Mouse (Mus musculus): Measurements from ENCODE around the gene Trpm3. TPM values are rescaled to one million over a fixed set of nuclear protein-coding genes. Genes with fewer than 3 reads are reported as not detected.

Trpm3 gene
- polyA plus RNA-seq, 1 experiment from 2014 or later: 0.37 TPM

GRCm38 (mm10) chr19:23005851-23006250 is 867.0 kb downstream of the Trpm3 start:
- no peak for ATAC-seq (replicated peaks; ENCODE audit: low FRiP score, low TSS enrichment, low read depth)
- 89% methylated on average over 7 of the region's 7 CpGs for WGBS
- H3K9ac ChIP-seq (ENCODE audit: low read length): no peak overlapping the region
- H3K27ac ChIP-seq (ENCODE audit: low read depth): no peak overlapping the region
- no peaks in the 10 kb centered on the region for H3K27me3 ChIP-seq (replicated peaks; ENCODE audit: control insufficient read depth, insufficient read depth, low read length)
- H3K36me3 ChIP-seq (ENCODE audit: control insufficient read depth, insufficient read depth, low read length): no peaks in the 10 kb centered on the region
- no peak overlapping the region for H3K4me2 ChIP-seq (ENCODE audit: low read length)
- DNase-seq (ENCODE audit: low spot score): no peak
- H3K4me1 ChIP-seq (replicated peaks; ENCODE audit: control insufficient read depth, insufficient read depth, low read length): no peaks in the 10 kb centered on the region
- no peak overlapping the region for H3K4me3 ChIP-seq (ENCODE audit: low read depth, low read length)
- H3K9me3 ChIP-seq (ENCODE audit: control insufficient read depth, low read length): no peaks in the 10 kb centered on the region

- Histone ChIP-seq H3K4me1 (replicated peaks; ENCODE audit: control insufficient read depth, insufficient read depth, low read length) (no peaks in the 10 kb centered on the region), H3K4me3 (ENCODE audit: low read depth, low read length) (no peak overlapping the region), H3K4me2 (ENCODE audit: low read length) (no peak overlapping the region), H3K27me3 (replicated peaks; ENCODE audit: control insufficient read depth, insufficient read depth, low read length) (no peaks in the 10 kb centered on the region), H3K9me3 (ENCODE audit: control insufficient read depth, low read length) (no peaks in the 10 kb centered on the region), H3K36me3 (ENCODE audit: control insufficient read depth, insufficient read depth, low read length) (no peaks in the 10 kb centered on the region), H3K9ac (ENCODE audit: low read length) (no peak overlapping the region), H3K27ac (ENCODE audit: low read depth) (no peak overlapping the region)
- no peak for DNase-seq (ENCODE audit: low spot score)
- ATAC-seq (replicated peaks; ENCODE audit: low FRiP score, low TSS enrichment, low read depth): no peak
- 70% methylated on average over 11 of the region's 11 CpGs for WGBS
Measured at GRCm38 (mm10) chr19:23006517-23007273, 867.8 kb downstream of the Trpm3 start.

GRCm38 (mm10) chr19:23013695-23014094 is 874.8 kb downstream of the Trpm3 start:
- no CpG with 5 or more reads among the region's 2 CpGs for WGBS
- Histone ChIP-seq H3K4me1 (replicated peaks; ENCODE audit: control insufficient read depth, insufficient read depth, low read length) (no peaks in the 10 kb centered on the region), H3K9me3 (ENCODE audit: control insufficient read depth, low read length) (no peaks in the 10 kb centered on the region), H3K4me2 (ENCODE audit: low read length) (no peak overlapping the region), H3K9ac (ENCODE audit: low read length) (no peak overlapping the region), H3K4me3 (ENCODE audit: low read depth, low read length) (no peak overlapping the region), H3K27ac (ENCODE audit: low read depth) (no peak overlapping the region), H3K36me3 (ENCODE audit: control insufficient read depth, insufficient read depth, low read length) (no peaks in the 10 kb centered on the region), H3K27me3 (replicated peaks; ENCODE audit: control insufficient read depth, insufficient read depth, low read length) (no peaks in the 10 kb centered on the region)
- no peak for ATAC-seq (replicated peaks; ENCODE audit: low FRiP score, low TSS enrichment, low read depth)
- DNase-seq (ENCODE audit: low spot score): no peak

- no peak overlapping the region for H3K27ac ChIP-seq (ENCODE audit: low read depth)
- WGBS: 58% methylated on average over 3 of the region's 3 CpGs
- H3K9me3 ChIP-seq (ENCODE audit: control insufficient read depth, low read length): no peaks in the 10 kb centered on the region
- ATAC-seq (replicated peaks; ENCODE audit: low FRiP score, low TSS enrichment, low read depth) (no peak), DNase-seq (ENCODE audit: low spot score) (no peak)
- H3K27me3 ChIP-seq (replicated peaks; ENCODE audit: control insufficient read depth, insufficient read depth, low read length): no peaks in the 10 kb centered on the region
- no peak overlapping the region for H3K9ac ChIP-seq (ENCODE audit: low read length)
- H3K4me1 ChIP-seq (replicated peaks; ENCODE audit: control insufficient read depth, insufficient read depth, low read length): no peaks in the 10 kb centered on the region
- no peaks in the 10 kb centered on the region for H3K36me3 ChIP-seq (ENCODE audit: control insufficient read depth, insufficient read depth, low read length)
- no peak overlapping the region for H3K4me2 ChIP-seq (ENCODE audit: low read length)
- H3K4me3 ChIP-seq (ENCODE audit: low read depth, low read length): no peak overlapping the region
Measured at GRCm38 (mm10) chr19:23015516-23015915, 876.7 kb downstream of the Trpm3 start.

GRCm38 (mm10) chr19:23018186-23018727 is 879.4 kb downstream of the Trpm3 start:
- no peak overlapping the region for H3K4me2 ChIP-seq (ENCODE audit: low read length)
- no peak overlapping the region for H3K4me3 ChIP-seq (ENCODE audit: low read depth, low read length)
- no peaks in the 10 kb centered on the region for H3K4me1 ChIP-seq (replicated peaks; ENCODE audit: control insufficient read depth, insufficient read depth, low read length)
- no peak for ATAC-seq (replicated peaks; ENCODE audit: low FRiP score, low TSS enrichment, low read depth)
- H3K27me3 ChIP-seq (replicated peaks; ENCODE audit: control insufficient read depth, insufficient read depth, low read length): no peaks in the 10 kb centered on the region
- H3K9ac ChIP-seq (ENCODE audit: low read length): no peak overlapping the region
- WGBS: 84% methylated on average over 2 of the region's 2 CpGs
- no peaks in the 10 kb centered on the region for H3K36me3 ChIP-seq (ENCODE audit: control insufficient read depth, insufficient read depth, low read length)
- H3K9me3 ChIP-seq (ENCODE audit: control insufficient read depth, low read length): no peaks in the 10 kb centered on the region
- H3K27ac ChIP-seq (ENCODE audit: low read depth): no peak overlapping the region
- DNase-seq (ENCODE audit: low spot score): no peak

- Histone ChIP-seq H3K9me3 (ENCODE audit: control insufficient read depth, low read length) (no peaks in the 10 kb centered on the region), H3K9ac (ENCODE audit: low read length) (no peak overlapping the region), H3K36me3 (ENCODE audit: control insufficient read depth, insufficient read depth, low read length) (no peaks in the 10 kb centered on the region), H3K4me2 (ENCODE audit: low read length) (no peak overlapping the region), H3K27ac (ENCODE audit: low read depth) (no peak overlapping the region), H3K27me3 (replicated peaks; ENCODE audit: control insufficient read depth, insufficient read depth, low read length) (no peaks in the 10 kb centered on the region), H3K4me3 (ENCODE audit: low read depth, low read length) (no peak overlapping the region), H3K4me1 (replicated peaks; ENCODE audit: control insufficient read depth, insufficient read depth, low read length) (no peaks in the 10 kb centered on the region)
- 90% methylated on average over 6 of the region's 6 CpGs for WGBS
- no peak for DNase-seq (ENCODE audit: low spot score)
- no peak for ATAC-seq (replicated peaks; ENCODE audit: low FRiP score, low TSS enrichment, low read depth)
Measured at GRCm38 (mm10) chr19:23022902-23023301, 884.1 kb downstream of the Trpm3 start.

GRCm38 (mm10) chr19:23023316-23023960 is 884.6 kb downstream of the Trpm3 start:
- 88% methylated on average over 7 of the region's 7 CpGs for WGBS
- no peak for ATAC-seq (replicated peaks; ENCODE audit: low FRiP score, low TSS enrichment, low read depth)

GRCm38 (mm10) chr19:23024821-23025220 is 886.0 kb downstream of the Trpm3 start:
- Histone ChIP-seq H3K36me3 (ENCODE audit: control insufficient read depth, insufficient read depth, low read length) (no peaks in the 10 kb centered on the region), H3K4me2 (ENCODE audit: low read length) (no peak overlapping the region), H3K9ac (ENCODE audit: low read length) (no peak overlapping the region), H3K4me1 (replicated peaks; ENCODE audit: control insufficient read depth, insufficient read depth, low read length) (no peaks in the 10 kb centered on the region), H3K27me3 (replicated peaks; ENCODE audit: control insufficient read depth, insufficient read depth, low read length) (no peaks in the 10 kb centered on the region), H3K27ac (ENCODE audit: low read depth) (no peak overlapping the region), H3K4me3 (ENCODE audit: low read depth, low read length) (no peak overlapping the region), H3K9me3 (ENCODE audit: control insufficient read depth, low read length) (no peaks in the 10 kb centered on the region)
- DNase-seq (ENCODE audit: low spot score) (no peak), ATAC-seq (replicated peaks; ENCODE audit: low FRiP score, low TSS enrichment, low read depth) (no peak)
- WGBS: 80% methylated on average over 4 of the region's 4 CpGs

More at GRCm38 (mm10) chr19:23023316-23023960, 884.6 kb downstream of the Trpm3 start:
- Histone ChIP-seq H3K36me3 (ENCODE audit: control insufficient read depth, insufficient read depth, low read length) (no peaks in the 10 kb centered on the region), H3K9me3 (ENCODE audit: control insufficient read depth, low read length) (no peaks in the 10 kb centered on the region), H3K4me3 (ENCODE audit: low read depth, low read length) (no peak overlapping the region), H3K4me2 (ENCODE audit: low read length) (no peak overlapping the region), H3K9ac (ENCODE audit: low read length) (no peak overlapping the region), H3K4me1 (replicated peaks; ENCODE audit: control insufficient read depth, insufficient read depth, low read length) (no peaks in the 10 kb centered on the region), H3K27ac (ENCODE audit: low read depth) (no peak overlapping the region), H3K27me3 (replicated peaks; ENCODE audit: control insufficient read depth, insufficient read depth, low read length) (no peaks in the 10 kb centered on the region)
- DNase-seq (ENCODE audit: low spot score): no peak
